Mouse (Mus musculus) kidney, postnatal 0 days (tissue): ENCODE results near the gene Atp5g3. TPM values are rescaled to one million over a fixed set of nuclear protein-coding genes. Genes with fewer than 3 reads are reported as not detected.
"Not testable (repeated sequence)": the region's sequence is repeated elsewhere in the genome, so short reads cannot be mapped to it uniquely, and the experiment has no call there.

Experiments used
- ATAC-seq: fragments of 200-750 bp; cut with Nextera tagmentation; replicated peaks from 2 replicates; pipeline ENCODE4 v1.8.0; 2017; ENCODE audit warnings: low read depth, moderate number of reproducible peaks, moderate TSS enrichment, moderate library complexity; ENCODE audit not compliant: low FRiP score
- DNase-seq: peaks from one replicate; pipeline ENCODE4 v3.0.0-alpha.2; 2016; ENCODE audit warnings: low spot score
- H3K27ac ChIP-seq: fragments of 300-500 bp; sonication (generic); 2 replicates; pipeline ENCODE4 v1.5.1; 2014; ENCODE audit warnings: mild to moderate bottlenecking
- H3K27me3 ChIP-seq: fragments of 300-500 bp; sonication (generic); 2 replicates; pipeline ENCODE4 v1.6.1; 2014; ENCODE audit warnings: low read length, mixed read lengths; ENCODE audit not compliant: insufficient read depth
- H3K36me3 ChIP-seq: fragments of 300-500 bp; sonication (generic); 2 replicates; pipeline ENCODE4 v1.6.1; 2014; ENCODE audit warnings: low read length, mixed read lengths; ENCODE audit not compliant: insufficient read depth
- H3K4me1 ChIP-seq: fragments of 300-500 bp; sonication (generic); replicated peaks from 2 replicates; pipeline ENCODE4 v1.6.1; 2014; ENCODE audit warnings: antibody characterized with exemption, low read length, mixed read lengths; ENCODE audit not compliant: insufficient read depth
- H3K4me2 ChIP-seq: fragments of 300-500 bp; sonication (generic); 2 replicates; pipeline ENCODE4 v1.6.1; 2014; ENCODE audit warnings: mild to moderate bottlenecking, low read length, moderate library complexity, mixed read lengths
- H3K4me3 ChIP-seq: fragments of 300-500 bp; sonication (generic); replicated peaks from 2 replicates; pipeline ENCODE4 v1.5.1; 2014; ENCODE audit warnings: low read depth, low read length
- H3K9ac ChIP-seq: fragments of 300-500 bp; sonication (generic); 2 replicates; pipeline ENCODE4 v1.6.1; 2014; ENCODE audit warnings: low read depth, low read length
- H3K9me3 ChIP-seq: fragments of 300-500 bp; sonication (generic); replicated peaks from 2 replicates; pipeline ENCODE4 v1.6.1; 2016; ENCODE audit warnings: low read length, inconsistent platforms, mixed read lengths
- CTCF ChIP-seq: IDR thresholded peaks from 2 replicates; pipeline ENCODE4 v1.5.1; 2016; ENCODE audit warnings: antibody characterized with exemption, low read depth, mild to moderate bottlenecking, moderate library complexity
- WGBS: fragments of 180-500 bp; shearing (Covaris S2); extraction: QIAGEN DNeasy Blood & Tissue Kit; methylation state at CpG from one replicate; pipeline ENCODE4 v1.1.7; 2014; 5-methylcytosine and 5-hydroxymethylcytosine counted together
- polyA plus RNA-seq: library from polyadenylated mRNA; unstranded; fragments of >200 nt; fragmentation: Nextera tagmentation; extraction: Ambion mirVana; gene quantifications from 2 replicates; pipeline ENCODE4 v1.2.1, GENCODE M21; 2015

Gene Atp5g3
- polyA plus RNA-seq, 1 experiment from 2014 or later = 2,635 TPM

GRCm38 (mm10) chr2:73925089-73925488 lies 14.0 kb upstream of the Atp5g3 start:
- DNase-seq (peak; percentile 90), ATAC-seq (no peak)
- peak; percentile 71 for TF ChIP-seq CTCF
- Histone ChIP-seq H3K27me3 (no peaks in the 10 kb centered on the region), H3K4me3 (no peak overlapping the region), H3K27ac (no peak overlapping the region), H3K9ac (no peak overlapping the region), H3K4me2 (no peak overlapping the region), H3K4me1 (no peaks in the 10 kb centered on the region), H3K9me3 (no peaks in the 10 kb centered on the region), H3K36me3 (no peaks in the 10 kb centered on the region)
- WGBS = 13% methylated on average over 5 of the region's 5 CpGs

GRCm38 (mm10) chr2:73919642-73920041 lies 8.5 kb upstream of the Atp5g3 start:
- Histone ChIP-seq H3K9me3 (no peaks in the 10 kb centered on the region), H3K27me3 (no peaks in the 10 kb centered on the region), H3K4me1 (no peaks in the 10 kb centered on the region), H3K27ac (no peak overlapping the region), H3K9ac (no peak overlapping the region), H3K4me2 (no peak overlapping the region), H3K4me3 (no peak overlapping the region), H3K36me3 (no peaks in the 10 kb centered on the region)
- no peak for DNase-seq
- no peak for ATAC-seq
- 65% methylated on average over 7 of the region's 7 CpGs for WGBS
- TF ChIP-seq CTCF = no peak

- Histone ChIP-seq H3K4me3 (no peak overlapping the region), H3K4me2 (no peak overlapping the region), H3K9ac (no peak overlapping the region), H3K36me3 (peaks cover 18% of the 10 kb centered on the region), H3K9me3 (no peaks in the 10 kb centered on the region), H3K27me3 (no peaks in the 10 kb centered on the region), H3K4me1 (no peaks in the 10 kb centered on the region), H3K27ac (no peak overlapping the region)
- ATAC-seq = no peak
- WGBS = 61% methylated on average over 3 of the region's 3 CpGs
- DNase-seq = no peak
- TF ChIP-seq CTCF = no peak
Measured at GRCm38 (mm10) chr2:73912264-73912663, 1.1 kb upstream of the Atp5g3 start.

GRCm38 (mm10) chr2:73910571-73911174 lies 453 bp downstream of the Atp5g3 start:
- H3K9me3 ChIP-seq = no peaks in the 10 kb centered on the region
- H3K4me2 ChIP-seq = peak overlapping the region; percentile 55
- peaks cover 25% of the 10 kb centered on the region for H3K36me3 ChIP-seq
- under 1% methylated on average over 45 of the region's 50 CpGs for WGBS
- peak overlapping the region; percentile 98 for H3K27ac ChIP-seq
- H3K9ac ChIP-seq = peak overlapping the region; percentile 100
- peak; percentile 69 for DNase-seq
- peak overlapping the region; percentile 99 for H3K4me3 ChIP-seq
- peak; percentile 61 for ATAC-seq
- H3K4me1 ChIP-seq = no peaks in the 10 kb centered on the region
- no peak for TF ChIP-seq CTCF
- no peaks in the 10 kb centered on the region for H3K27me3 ChIP-seq

GRCm38 (mm10) chr2:73909116-73909515 lies 2.0 kb downstream of the Atp5g3 start:
- Histone ChIP-seq H3K4me3 (no peak overlapping the region), H3K27me3 (no peaks in the 10 kb centered on the region), H3K9me3 (no peaks in the 10 kb centered on the region), H3K4me2 (peak overlapping the region; percentile 30), H3K27ac (no peak overlapping the region), H3K9ac (no peak overlapping the region), H3K36me3 (peaks cover 25% of the 10 kb centered on the region), H3K4me1 (no peaks in the 10 kb centered on the region)
- TF ChIP-seq CTCF = no peak
- 84% methylated on average over 2 of the region's 2 CpGs for WGBS
- ATAC-seq = no peak
- DNase-seq = no peak

- not testable (repeated sequence) for H3K4me1 ChIP-seq, ATAC-seq, H3K27ac ChIP-seq, H3K4me2 ChIP-seq, H3K27me3 ChIP-seq, DNase-seq, H3K4me3 ChIP-seq, H3K9ac ChIP-seq, H3K9me3 ChIP-seq
- peaks cover 25% of the 10 kb centered on the region for H3K36me3 ChIP-seq
Measured at GRCm38 (mm10) chr2:73904679-73905078, 6.4 kb downstream of the Atp5g3 start.

- no peak for DNase-seq
- Histone ChIP-seq H3K27ac (no peak overlapping the region), H3K9ac (no peak overlapping the region), H3K9me3 (no peaks in the 10 kb centered on the region), H3K4me1 (no peaks in the 10 kb centered on the region), H3K36me3 (peaks cover 18% of the 10 kb centered on the region; the same call in 1 of the 2 replicates), H3K4me2 (no peak overlapping the region), H3K27me3 (no peaks in the 10 kb centered on the region), H3K4me3 (no peak overlapping the region)
- ATAC-seq = no peak
- no peak for TF ChIP-seq CTCF
- 93% methylated on average over 2 of the region's 2 CpGs for WGBS
Measured at GRCm38 (mm10) chr2:73903536-73903935, 7.6 kb downstream of the Atp5g3 start.

- not testable (repeated sequence) for H3K4me3 ChIP-seq, H3K4me1 ChIP-seq, H3K36me3 ChIP-seq, ATAC-seq, H3K4me2 ChIP-seq, H3K27me3 ChIP-seq, H3K27ac ChIP-seq, H3K9ac ChIP-seq, DNase-seq, H3K9me3 ChIP-seq
- 95% methylated on average over 3 of the region's 3 CpGs for WGBS
Measured at GRCm38 (mm10) chr2:73902328-73902727, 8.8 kb downstream of the Atp5g3 start.
